Mouse (Mus musculus) right cerebral cortex, postnatal 14 days (tissue): ENCODE measurements at regions not wholly inside any gene's neighbourhood (a gene's known extent, or its start where the extent isn't known, plus 50 kb on each side); places are given as distances from the start of the nearest gene placed in this dataset.

Experiments used
- DNase-seq: peaks from one replicate; pipeline ENCODE4 v3.0.0; 2022

DNA sequence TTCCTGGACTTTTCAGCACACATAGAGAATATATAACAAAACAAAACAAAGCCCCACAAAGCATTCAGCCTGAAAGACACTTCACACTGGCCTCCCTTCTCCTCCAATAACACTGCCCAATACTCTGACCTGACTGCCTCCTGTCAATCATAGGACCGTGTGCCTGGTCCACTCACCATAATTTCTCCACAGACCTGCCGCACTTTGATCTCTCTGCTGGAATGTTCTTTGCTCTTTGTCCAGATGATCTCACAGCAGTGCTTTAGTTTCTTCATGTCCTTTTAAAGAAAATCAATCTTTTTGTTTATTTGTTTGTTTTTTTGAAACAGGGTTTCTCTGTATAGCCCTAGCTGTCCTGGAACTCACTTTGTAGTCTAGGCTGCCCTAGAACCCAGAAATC lies 1496.0 kb upstream of the Nudt12 start:
- DNase-seq = no peak

DNA sequence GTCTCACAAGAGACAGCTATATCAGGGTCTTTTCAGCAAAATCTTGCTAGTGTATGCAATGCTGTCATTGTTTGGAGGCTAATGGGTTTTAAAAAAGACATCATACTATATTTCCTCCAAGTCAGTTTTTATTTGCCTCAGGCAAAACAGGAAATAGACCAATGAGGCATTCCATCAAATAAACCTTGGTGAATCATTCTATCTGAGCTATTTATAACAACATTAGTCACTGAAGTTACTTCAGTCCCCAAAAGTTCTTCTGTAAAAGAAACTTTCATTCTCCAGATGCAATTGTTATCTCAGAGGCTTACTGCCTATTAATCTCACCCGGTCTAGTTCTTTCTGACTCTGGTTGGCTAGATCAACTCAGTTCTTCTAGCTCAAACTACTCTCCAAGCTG lies 1455.7 kb upstream of the Nudt12 start:
- DNase-seq = no peak

DNA sequence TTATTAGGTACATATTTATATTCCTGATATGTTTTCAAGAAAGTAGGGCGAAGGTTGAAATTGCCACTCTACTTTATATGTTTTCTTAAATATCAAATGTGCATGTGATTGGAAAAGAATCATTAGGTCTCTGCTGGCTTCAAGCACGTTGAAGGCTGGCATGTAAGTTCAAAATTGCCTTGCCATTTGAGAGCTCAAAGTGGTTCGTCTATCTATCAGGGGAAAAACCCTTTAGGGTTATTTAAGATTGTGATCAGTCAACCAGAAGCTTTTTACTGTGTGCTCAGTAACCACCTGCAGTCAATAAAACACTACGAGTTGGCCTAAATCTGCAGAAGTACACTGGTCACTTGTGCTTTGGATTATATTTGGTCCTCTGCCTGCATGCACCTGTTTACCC lies 1451.9 kb upstream of the Nudt12 start:
- DNase-seq = no peak

DNA sequence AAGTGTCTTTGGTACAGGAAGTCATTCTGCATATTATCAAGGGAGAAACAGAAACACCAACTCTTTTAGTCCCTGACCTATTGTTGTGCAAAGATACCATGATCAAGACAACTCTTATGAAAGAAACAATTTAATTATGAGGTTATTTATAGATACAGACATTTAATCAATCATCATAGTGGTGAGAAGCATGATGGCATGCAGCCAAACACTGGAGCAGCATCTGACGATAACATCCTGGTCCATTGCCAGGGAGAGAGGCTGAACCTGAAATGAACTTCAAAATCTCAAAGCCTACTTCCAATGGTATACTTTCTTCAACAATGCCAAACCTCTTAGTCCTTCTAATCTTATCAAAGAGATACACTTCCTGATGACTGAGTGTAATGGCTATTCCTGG lies 1439.7 kb upstream of the Nudt12 start:
- peak; percentile 3 for DNase-seq

DNA sequence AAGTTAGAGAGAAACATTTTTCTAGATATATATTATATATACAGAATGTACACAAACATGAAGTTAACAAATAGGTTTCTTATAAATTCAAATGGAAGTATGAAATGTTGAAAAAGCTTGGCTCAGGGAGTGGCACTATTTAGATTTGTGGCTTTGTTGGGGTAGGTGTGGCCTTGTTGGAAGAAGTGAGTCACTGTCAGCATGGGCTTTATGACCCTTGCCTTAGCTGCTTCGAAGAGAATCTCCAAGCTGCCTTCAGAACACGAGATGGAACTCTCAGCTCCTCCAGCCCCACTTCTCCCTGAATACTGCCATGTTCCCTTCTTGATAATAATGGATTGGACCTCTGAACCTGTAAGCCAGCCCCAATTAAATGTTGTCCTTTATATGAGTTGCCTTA lies 1410.4 kb upstream of the Nudt12 start:
- DNase-seq = no peak
